Mouse (Mus musculus): ENCODE results near the gene Ppm1h.

Gene Ppm1h

GRCm38 (mm10) chr10:122678541-122679436 is at the start of gene Ppm1h:
Ppm1h (plus strand) TSS chr10:122678762.
- DNase-seq = peak; percentile 91

DNA sequence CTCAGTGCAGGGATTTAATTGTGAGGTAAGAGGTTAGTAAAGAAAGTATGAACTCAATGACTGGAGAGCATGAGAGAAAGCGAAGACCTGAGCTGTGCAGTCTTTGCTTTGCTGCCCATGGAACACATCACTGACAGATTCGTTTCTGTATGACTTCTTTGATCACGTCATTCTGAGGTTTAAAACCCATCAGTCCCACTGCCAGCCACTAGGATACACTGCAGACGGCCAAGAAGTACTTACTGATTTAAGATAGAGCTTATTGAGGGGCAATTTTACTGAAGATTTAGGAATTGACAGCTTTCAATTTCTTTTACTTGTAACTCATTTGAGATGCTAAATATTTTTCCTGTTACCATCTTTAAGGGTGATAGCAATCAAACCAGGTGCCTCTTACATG is 49.6 kb upstream of the Ppm1h start:
- DNase-seq = peak; percentile 67

- DNase-seq = no peak
Measured at GRCm38 (mm10) chr10:122639879-122640278, 38.7 kb upstream of the Ppm1h start.

- no peak for DNase-seq
Measured at GRCm38 (mm10) chr10:122641263-122641795, 37.2 kb upstream of the Ppm1h start.

GRCm38 (mm10) chr10:122642125-122642524 is 36.4 kb upstream of the Ppm1h start:
- DNase-seq = no peak

DNA sequence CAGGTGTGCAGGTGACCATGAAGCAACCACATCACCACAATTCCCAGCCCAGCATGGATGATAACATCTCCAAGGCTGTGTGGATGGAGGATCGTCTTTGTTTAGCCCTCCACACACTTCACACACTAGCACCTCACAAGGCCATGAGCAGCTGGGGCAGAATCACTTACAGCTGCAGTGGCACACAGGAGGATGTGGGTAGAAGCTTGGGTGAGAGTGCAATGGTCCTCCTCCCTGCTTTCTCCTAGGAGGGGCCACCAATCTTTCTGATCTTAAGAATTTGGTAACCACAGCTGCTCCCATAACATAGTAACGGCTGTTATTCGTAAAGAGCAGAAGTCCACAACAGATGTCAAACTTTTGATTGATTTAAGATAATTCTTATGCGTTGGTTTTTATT is 26.6 kb upstream of the Ppm1h start:
- DNase-seq = peak; percentile 68

DNA sequence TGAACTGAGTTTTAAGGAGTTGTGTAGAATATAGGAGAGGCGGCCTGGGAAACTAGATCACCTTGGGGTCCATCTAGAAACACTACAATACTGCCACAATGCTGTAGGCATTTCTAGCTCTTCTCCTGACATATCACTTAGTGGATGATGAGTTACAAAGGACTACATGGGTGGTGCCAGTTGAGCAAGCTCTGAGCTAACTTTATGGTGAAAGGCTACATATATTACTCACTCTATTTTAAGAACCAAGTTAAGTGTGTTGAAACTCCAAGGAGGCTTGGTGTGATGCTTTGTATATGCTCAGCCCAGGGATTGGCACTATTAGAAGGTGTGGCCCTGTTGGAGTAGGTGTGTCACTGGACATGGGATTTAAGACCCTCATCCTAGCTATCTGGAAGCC is 26.0 kb upstream of the Ppm1h start:
- no peak for DNase-seq

DNA sequence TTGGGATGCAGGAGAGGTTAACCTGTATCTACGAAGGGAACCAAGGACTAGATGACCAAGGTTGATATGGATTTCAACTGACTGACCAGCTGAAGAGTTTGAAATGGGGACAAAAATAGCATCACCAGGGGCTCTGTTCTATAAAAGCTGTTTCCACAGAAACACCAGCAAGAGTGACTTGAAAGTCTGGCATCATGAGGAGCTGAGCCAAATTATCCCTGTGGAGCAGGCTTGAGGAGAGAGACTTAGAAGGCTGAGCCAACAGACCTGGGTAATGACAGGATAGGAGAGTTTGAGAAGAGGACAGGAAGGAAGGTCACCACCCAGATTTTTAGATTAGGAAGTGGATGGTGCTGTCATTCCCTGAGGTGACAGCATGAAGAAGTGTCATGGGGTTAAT is 12.9 kb upstream of the Ppm1h start:
- DNase-seq = no peak

- DNase-seq = no peak
Measured at GRCm38 (mm10) chr10:122671253-122671652, 7.3 kb upstream of the Ppm1h start.

GRCm38 (mm10) chr10:122672044-122672443 is 6.5 kb upstream of the Ppm1h start:
- DNase-seq = no peak

DNA sequence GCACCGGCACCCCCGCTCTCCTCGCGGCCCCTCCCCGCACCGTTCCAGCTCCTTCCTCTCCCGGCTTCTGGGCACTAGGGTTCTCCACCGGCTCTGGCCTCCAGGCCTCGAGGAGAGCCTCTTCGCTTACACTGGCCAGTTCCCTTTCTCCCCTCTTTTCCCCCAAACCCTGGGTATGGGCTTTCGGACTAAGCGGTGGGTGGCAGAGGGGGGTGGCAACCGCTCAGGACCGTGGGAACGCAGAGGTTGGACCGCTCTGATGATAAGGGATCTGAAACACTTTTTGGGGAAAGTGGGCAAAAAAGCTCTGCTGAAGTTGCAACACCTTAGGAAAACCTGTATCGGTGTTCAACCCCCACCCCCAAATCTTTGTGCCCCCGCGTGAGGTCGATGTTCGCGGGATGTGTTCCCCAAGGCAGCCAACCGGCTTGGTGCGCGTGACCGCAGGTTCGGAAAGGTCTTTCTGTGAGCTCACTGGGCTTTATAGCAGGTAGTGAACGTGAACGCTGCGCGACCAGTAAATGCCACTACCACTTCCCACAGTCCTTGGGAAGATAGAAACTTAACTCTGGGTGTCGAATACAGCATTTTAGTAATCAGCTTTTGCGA is 979 bp downstream of the Ppm1h start:
- DNase-seq = peak; percentile 64

- DNase-seq = peak; percentile 63
Measured at GRCm38 (mm10) chr10:122680387-122681084, 2.0 kb downstream of the Ppm1h start.

DNA sequence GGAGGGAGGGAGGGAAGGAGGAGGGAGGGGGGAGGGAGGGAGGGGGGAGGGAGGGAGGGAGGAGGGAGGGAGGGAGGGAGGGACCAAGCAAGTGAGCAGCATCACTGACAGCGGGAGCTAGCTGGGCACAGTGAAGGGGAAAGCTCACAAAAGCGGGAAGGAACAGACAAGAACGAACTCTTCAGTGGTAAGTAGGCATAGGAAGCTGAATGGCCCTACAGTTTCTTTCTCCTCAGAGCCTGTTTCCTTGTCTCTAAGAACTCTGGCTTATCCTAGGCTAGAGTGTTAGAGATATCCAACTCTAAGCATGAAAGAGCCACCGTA is 2.5 kb downstream of the Ppm1h start:
- DNase-seq = no peak

- no peak for DNase-seq
Measured at GRCm38 (mm10) chr10:122683819-122684330, 5.3 kb downstream of the Ppm1h start.

DNA sequence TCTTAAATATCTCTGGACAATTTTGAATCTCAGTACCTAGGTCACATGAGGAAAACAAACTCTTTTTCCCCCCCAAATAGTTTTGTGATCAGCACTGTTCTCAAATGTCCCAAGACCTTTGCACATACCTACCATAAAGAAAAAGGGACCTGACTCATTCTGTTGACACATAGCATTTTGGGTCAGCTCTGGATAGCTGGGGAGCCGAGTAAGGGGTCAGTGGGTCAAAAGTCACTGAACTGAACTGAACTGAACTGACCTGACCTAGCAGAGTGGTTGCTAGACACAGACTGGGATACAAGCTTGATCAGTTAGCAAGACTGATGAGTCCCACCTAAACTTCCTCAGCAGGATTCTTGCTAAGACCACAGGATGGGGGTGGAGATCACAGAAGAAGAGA is 6.7 kb downstream of the Ppm1h start:
- no peak for DNase-seq

DNA sequence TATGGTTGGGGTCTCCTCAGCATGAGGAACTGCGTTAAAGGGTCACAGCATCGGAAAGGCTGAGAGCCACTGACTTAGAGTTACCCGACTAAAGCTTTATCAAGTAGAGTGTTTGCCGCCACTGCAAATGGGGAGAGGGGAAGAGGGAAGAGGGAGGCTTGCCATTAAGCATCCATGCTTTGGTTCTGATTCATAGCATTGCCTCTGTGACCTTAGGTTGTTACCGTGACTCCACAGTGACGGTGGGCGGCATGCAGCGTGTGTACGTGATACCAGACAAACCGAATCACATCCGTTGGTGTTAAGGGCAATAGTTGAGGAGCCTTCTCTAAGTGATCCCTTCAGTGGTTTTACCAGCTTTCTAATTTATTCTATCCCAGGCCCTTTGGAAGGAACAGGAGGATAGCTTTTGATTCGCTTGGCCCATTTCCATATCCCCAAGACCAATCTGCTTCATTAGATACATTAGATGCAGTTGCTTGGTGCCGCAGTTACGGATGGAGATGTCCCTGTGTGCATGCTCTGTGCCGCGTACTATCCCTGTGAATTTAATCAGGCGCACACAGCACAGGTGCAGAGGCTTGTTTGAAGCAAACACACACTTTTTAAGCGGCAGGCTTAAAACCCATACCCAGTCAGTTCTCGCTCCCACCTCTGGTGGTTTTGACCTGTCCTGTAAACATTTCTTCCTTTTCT is 7.4 kb downstream of the Ppm1h start:
- DNase-seq = no peak

GRCm38 (mm10) chr10:122690698-122691097 is 12.1 kb downstream of the Ppm1h start:
- DNase-seq = no peak

DNA sequence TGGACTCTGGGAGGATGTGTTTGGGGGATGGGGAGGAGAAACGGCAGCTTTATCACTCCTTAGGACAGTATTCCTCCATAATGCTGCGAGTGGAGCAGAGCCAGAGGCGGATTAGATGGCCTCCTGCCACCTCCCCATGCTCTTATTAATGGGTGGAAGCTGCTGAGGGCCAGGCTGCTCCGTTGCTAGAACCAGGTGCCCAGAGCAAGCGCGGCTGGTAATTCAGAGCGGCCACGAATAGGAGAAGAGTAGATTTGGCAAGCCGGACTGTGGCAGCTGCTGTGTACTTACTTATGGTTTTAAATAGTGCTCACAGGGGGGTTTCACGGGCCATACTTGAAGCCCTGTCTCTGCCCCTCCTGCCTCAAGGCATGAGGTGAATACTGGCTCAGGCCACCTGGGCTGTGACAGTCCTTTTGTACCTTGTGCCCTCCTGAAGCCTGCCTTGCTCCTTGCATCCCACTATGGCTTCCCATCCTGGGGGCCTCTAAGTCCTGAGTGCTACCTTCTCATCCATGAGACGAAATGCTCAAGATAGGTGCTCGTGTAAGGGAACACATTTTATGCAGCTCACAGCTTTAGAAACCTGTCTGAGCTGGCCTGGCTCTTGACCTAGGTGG is 14.7 kb downstream of the Ppm1h start:
- no peak for DNase-seq

DNA sequence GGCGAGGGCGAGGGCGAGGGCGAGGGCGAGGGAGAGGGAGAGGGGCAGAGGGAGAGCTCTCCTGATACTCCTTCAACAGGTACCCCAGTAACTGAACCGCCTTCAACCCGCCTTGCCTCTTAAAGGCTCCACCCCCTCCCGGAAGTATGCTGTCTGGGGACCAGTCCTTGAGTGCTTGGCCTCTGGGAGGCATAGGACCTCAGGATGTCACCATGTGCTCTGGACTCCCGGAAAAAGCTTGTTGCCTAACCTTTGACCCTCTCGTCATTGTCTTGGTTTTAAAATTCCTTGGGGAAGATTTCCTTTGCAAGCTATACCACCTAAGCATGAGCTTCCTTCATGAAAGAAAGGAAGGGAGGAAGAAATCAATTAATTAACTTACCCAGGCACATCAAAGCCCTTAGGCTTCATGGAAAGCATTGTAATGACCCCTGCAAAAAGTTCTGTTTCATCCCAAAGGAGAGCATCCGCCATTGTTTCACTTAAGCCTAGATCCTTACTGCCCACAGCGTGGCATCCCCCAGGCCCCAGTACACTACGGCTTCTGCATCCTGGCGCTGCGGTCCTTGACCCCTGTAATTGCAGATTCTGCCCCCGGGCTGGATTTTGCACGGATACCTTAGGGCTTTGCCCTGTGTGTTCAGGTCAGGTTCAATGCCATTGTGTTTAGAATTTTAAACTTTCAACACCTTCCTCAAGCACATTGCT is 15.5 kb downstream of the Ppm1h start:
- DNase-seq = no peak

DNA sequence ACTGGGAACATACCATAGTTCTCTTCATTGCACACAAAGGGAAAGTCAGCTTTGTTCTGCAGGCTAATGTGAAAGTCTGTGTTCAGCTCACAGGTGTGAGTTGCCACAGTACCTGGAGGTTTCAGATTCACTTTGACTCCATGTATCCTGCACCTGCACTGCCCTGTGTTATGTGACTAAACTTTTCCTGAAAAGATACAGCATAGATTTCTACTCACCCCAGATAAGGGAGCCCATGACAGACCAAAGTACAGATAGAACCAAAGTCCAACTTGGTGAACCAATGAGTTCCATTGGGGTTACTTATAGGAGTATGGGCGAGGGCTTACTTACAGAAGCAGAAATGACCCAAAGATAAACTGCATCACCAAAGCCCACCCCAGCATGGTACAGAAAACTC is 17.8 kb downstream of the Ppm1h start:
- no peak for DNase-seq

GRCm38 (mm10) chr10:122698347-122698746 is 19.8 kb downstream of the Ppm1h start:
- DNase-seq = no peak

DNA sequence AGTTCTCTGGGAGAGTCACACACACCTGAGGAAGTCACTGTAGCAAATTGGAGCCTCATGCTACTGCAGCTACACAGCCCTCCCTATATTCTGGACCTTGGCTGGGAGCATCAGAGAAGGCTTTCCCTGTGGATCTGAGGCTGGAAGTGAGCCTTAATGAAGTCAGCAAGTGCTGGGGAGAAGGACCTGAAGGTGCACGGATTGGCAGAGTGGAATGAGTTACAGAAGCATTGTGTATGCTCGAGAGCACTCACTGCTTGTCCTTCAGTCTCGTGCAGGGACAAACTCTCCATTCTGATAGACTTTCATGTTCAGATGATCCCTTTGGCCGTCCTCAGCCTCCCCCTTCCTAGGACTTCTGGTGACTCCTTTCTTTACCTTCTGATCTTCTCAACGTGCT is 26.3 kb downstream of the Ppm1h start:
- DNase-seq = no peak

Data from thymus, postnatal 4 days (tissue).